Mouse (Mus musculus): Measurements from ENCODE around the gene Bbs9. TPM values are rescaled to one million over a fixed set of nuclear protein-coding genes. Genes with fewer than 3 reads are reported as not detected.

The Bbs9 gene
- polyA plus RNA-seq, 1 experiment, result 8.0 TPM

- H3K4me3 ChIP-seq (replicated peaks; ENCODE audit: control insufficient read depth, low read depth, low read length), result no peak overlapping the region
Measured at GRCm38 (mm10) chr9:22455041-22455440, 20.5 kb upstream of the Bbs9 start.

GRCm38 (mm10) chr9:22457142-22457835 lies 18.2 kb upstream of the Bbs9 start:
- Histone ChIP-seq H3K4me3 (replicated peaks; ENCODE audit: control insufficient read depth, low read depth, low read length) (peak overlapping the region; percentile 58), H3K4me1 (ENCODE audit: control insufficient read depth, insufficient read depth, low read length) (peaks cover 2% of the 10 kb centered on the region; the same call in 1 of the 2 replicates), H3K27ac (ENCODE audit: control insufficient read depth, insufficient read depth, low read depth, low read length, poor library complexity) (peak overlapping the region; percentile 39)
- 70% methylated on average over 11 of the region's 11 CpGs for WGBS
- TF ChIP-seq POLR2A (IDR thresholded peaks at IDR 0.05; ENCODE audit: borderline replicate concordance, control insufficient read depth, low read depth, low read length), result no peak
- TF ChIP-seq CTCF (IDR thresholded peaks at IDR 0.05; ENCODE audit: control insufficient read depth, insufficient read depth, low read length), result no peak

More at GRCm38 (mm10) chr9:22455041-22455440, 20.5 kb upstream of the Bbs9 start:
- H3K27ac ChIP-seq (ENCODE audit: control insufficient read depth, insufficient read depth, low read depth, low read length, poor library complexity), result no peak overlapping the region
- TF ChIP-seq POLR2A (IDR thresholded peaks at IDR 0.05; ENCODE audit: borderline replicate concordance, control insufficient read depth, low read depth, low read length) (no peak), CTCF (IDR thresholded peaks at IDR 0.05; ENCODE audit: control insufficient read depth, insufficient read depth, low read length) (no peak)
- peaks cover 2% of the 10 kb centered on the region; the same call in 1 of the 2 replicates for H3K4me1 ChIP-seq (ENCODE audit: control insufficient read depth, insufficient read depth, low read length)

DNA sequence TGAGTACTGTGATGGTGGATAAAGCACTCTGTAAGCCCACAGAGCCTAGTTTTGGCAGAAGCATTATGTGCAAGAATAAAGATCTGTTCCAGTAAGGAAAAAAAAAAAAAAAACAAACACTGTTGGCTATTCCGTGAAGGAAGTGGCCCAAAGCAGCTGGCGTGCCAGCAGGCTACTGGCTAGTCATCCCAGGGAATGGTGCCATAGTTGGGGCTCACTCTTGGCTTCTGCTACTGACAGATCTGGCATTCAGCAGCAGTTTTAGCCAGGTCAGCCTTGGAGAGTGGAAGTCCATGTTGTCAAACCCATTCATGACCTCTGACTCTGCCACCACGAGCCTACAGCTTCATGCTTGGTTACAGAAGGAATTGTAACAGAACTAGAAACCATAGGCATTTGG lies 13.6 kb upstream of the Bbs9 start:
- Histone ChIP-seq H3K4me1 (ENCODE audit: control insufficient read depth, insufficient read depth, low read length) (peaks cover 2% of the 10 kb centered on the region; the same call in 1 of the 2 replicates), H3K27ac (ENCODE audit: control insufficient read depth, insufficient read depth, low read depth, low read length, poor library complexity) (no peak overlapping the region), H3K4me3 (replicated peaks; ENCODE audit: control insufficient read depth, low read depth, low read length) (no peak overlapping the region)
- WGBS, result 84% methylated on average over 3 of the region's 3 CpGs
- TF ChIP-seq POLR2A (IDR thresholded peaks at IDR 0.05; ENCODE audit: borderline replicate concordance, control insufficient read depth, low read depth, low read length) (no peak), CTCF (IDR thresholded peaks at IDR 0.05; ENCODE audit: control insufficient read depth, insufficient read depth, low read length) (no peak)

DNA sequence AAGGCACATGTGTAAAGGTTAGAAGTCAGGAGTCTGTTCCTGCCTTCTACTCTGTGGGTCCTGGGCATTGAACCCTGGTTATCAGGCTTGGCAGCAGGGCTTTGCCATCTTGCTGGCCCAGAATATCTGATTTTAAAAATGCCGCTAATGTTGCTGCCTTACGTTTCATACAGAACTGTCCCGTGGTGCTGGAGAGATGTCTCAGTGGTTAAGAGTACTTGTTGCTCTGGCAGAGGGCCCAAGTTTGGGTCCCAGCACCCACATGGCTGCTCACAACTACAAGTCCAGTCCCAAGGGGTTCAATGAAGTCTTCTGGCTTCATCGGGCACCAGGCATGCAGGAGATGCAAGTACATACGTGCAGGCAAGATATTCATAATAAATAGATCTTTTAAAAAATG lies 9.3 kb upstream of the Bbs9 start:
- Histone ChIP-seq H3K4me1 (ENCODE audit: control insufficient read depth, insufficient read depth, low read length) (no peaks in the 10 kb centered on the region; the same call in 1 of the 2 replicates), H3K4me3 (replicated peaks; ENCODE audit: control insufficient read depth, low read depth, low read length) (no peak overlapping the region), H3K27ac (ENCODE audit: control insufficient read depth, insufficient read depth, low read depth, low read length, poor library complexity) (no peak overlapping the region)
- WGBS, result 80% methylated on average over 5 of the region's 5 CpGs
- TF ChIP-seq CTCF (IDR thresholded peaks at IDR 0.05; ENCODE audit: control insufficient read depth, insufficient read depth, low read length), result no peak
- no peak for TF ChIP-seq POLR2A (IDR thresholded peaks at IDR 0.05; ENCODE audit: borderline replicate concordance, control insufficient read depth, low read depth, low read length)

DNA sequence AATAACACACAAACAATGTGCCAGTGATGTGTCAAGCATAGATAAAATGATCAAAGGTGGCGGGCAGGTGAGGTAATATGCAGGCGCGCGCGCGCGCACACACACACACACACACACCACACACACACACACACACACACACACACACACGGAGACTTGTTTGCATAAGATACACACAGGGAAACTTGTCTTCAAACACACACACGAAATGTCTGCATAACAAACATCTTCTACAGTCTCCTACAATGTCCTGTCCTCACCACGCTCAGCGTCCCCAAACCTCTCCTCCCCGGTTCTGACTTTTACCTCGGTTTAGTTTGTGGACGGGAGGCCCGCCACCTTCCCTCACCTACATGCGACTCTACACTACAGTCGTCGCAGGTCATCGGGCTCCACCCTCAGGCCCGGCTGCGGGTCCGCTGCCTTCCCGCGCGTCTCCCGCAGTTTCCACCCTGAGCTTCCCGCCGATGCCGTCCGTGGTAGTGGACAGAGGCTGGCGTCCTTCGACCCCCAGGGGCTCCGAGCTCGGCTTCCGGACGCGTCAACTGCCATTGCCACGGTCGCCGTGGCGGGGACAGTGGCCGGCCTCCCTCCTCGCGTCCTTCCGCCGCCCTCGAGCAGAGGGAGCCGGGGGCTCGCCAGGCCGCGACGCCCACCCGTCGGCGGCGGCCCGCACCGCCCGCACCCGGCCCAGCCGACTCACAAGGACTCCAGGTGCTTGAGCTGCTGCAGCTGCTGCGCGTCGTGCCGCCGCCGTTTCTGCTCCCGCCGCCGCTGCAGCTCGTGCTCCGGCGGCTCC lies 7.9 kb upstream of the Bbs9 start:
- peaks cover 1% of the 10 kb centered on the region; the same call in 1 of the 2 replicates for H3K4me1 ChIP-seq (ENCODE audit: control insufficient read depth, insufficient read depth, low read length)
- H3K27ac ChIP-seq (ENCODE audit: control insufficient read depth, insufficient read depth, low read depth, low read length, poor library complexity), result peak overlapping the region; percentile 97
- WGBS, result under 1% methylated on average over 73 of the region's 73 CpGs
- H3K4me3 ChIP-seq (replicated peaks; ENCODE audit: control insufficient read depth, low read depth, low read length), result peak overlapping the region; percentile 100
- TF ChIP-seq CTCF (IDR thresholded peaks at IDR 0.05; ENCODE audit: control insufficient read depth, insufficient read depth, low read length) (no peak; the same call in 1 of the 2 replicates), POLR2A (IDR thresholded peaks at IDR 0.05; ENCODE audit: borderline replicate concordance, control insufficient read depth, low read depth, low read length) (no peak)

DNA sequence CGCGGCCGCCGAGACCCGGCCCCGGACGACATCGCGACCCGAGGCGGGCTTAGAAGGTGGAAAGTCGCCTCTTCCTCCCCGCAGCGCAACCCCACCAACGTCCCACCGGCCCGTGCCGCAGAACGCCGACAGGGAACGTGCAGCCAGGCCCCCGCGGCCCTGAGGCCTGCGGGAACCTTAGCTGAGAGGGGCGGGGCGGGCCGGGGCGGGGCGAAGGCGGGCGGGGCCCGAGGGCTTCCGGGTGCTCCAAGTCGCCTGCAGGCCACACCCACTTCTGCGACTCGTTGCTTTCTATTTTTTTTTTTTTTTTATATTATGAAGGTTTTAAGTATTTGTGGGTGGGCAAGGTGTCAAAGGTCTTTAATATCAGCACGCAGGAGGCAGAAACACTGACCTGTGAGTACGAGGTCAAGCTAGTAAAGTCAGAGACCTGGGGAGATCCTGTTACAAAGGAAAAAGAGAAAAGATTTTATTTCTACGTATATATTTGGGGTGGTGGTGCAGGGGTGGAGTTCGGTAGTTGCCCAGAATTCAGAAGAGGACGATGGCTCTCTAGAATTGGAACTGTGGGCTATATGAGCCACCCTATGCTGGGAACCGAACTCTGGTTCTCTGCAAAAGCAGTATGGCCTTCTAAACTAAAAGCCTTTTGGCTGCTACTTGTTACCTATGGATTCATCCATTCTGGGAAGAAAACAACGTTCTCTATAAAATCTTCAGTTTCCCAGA lies 7.2 kb upstream of the Bbs9 start:
- TF ChIP-seq POLR2A (IDR thresholded peaks at IDR 0.05; ENCODE audit: borderline replicate concordance, control insufficient read depth, low read depth, low read length), result peak; percentile 93
- no peak for TF ChIP-seq CTCF (IDR thresholded peaks at IDR 0.05; ENCODE audit: control insufficient read depth, insufficient read depth, low read length)
- Histone ChIP-seq H3K27ac (ENCODE audit: control insufficient read depth, insufficient read depth, low read depth, low read length, poor library complexity) (peak overlapping the region; percentile 97), H3K4me1 (ENCODE audit: control insufficient read depth, insufficient read depth, low read length) (peaks cover 1% of the 10 kb centered on the region; the same call in 1 of the 2 replicates), H3K4me3 (replicated peaks; ENCODE audit: control insufficient read depth, low read depth, low read length) (peak overlapping the region; percentile 100)
- WGBS, result 3% methylated on average over 43 of the region's 43 CpGs

DNA sequence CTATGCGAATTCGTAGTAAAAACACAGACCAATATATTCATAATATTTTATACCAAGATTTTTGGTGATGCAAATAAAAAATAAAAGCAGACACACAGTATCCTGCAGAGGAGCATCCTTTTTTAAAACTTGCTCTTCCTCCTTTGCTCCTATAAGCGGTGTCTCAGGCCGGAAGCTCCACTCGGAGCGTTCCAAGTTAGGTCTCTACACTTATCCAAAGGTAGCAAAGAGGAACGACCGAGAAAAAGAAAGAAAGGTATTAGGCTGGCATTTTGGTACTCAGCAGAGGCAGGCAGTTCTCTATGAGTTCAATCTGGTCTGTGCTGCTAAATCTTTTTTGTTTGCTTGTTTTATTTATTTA lies 6.6 kb upstream of the Bbs9 start:
- Histone ChIP-seq H3K4me3 (replicated peaks; ENCODE audit: control insufficient read depth, low read depth, low read length) (no peak overlapping the region), H3K4me1 (ENCODE audit: control insufficient read depth, insufficient read depth, low read length) (peaks cover 1% of the 10 kb centered on the region; the same call in 1 of the 2 replicates), H3K27ac (ENCODE audit: control insufficient read depth, insufficient read depth, low read depth, low read length, poor library complexity) (no peak overlapping the region)
- 65% methylated on average over 8 of the region's 8 CpGs for WGBS
- no peak for TF ChIP-seq POLR2A (IDR thresholded peaks at IDR 0.05; ENCODE audit: borderline replicate concordance, control insufficient read depth, low read depth, low read length)
- no peak for TF ChIP-seq CTCF (IDR thresholded peaks at IDR 0.05; ENCODE audit: control insufficient read depth, insufficient read depth, low read length)

- H3K27ac ChIP-seq (ENCODE audit: control insufficient read depth, insufficient read depth, low read depth, low read length, poor library complexity), result no peak within 1 kb of the TSS
- TF ChIP-seq CTCF (IDR thresholded peaks at IDR 0.05; ENCODE audit: control insufficient read depth, insufficient read depth, low read length) (no peak), POLR2A (IDR thresholded peaks at IDR 0.05; ENCODE audit: borderline replicate concordance, control insufficient read depth, low read depth, low read length) (no peak)
- 92% methylated on average over 3 of the region's 3 CpGs for WGBS
- peak within 1 kb of the TSS; percentile 66 for H3K4me3 ChIP-seq (replicated peaks; ENCODE audit: control insufficient read depth, low read depth, low read length)
- peaks cover 1% of the 10 kb centered on the region; the same call in 1 of the 2 replicates for H3K4me1 ChIP-seq (ENCODE audit: control insufficient read depth, insufficient read depth, low read length)
Measured at GRCm38 (mm10) chr9:22469643-22470042, 5.9 kb upstream of the Bbs9 start, which contains the start of gene Rp9. Gene Rp9 (minus strand): TSS chr9:22469743.
